Mouse (Mus musculus) fat pad, adult 2 months (tissue): Measurements from ENCODE around the gene Myof.

ENCODE experiments used
- DNase-seq: peaks from one replicate; pipeline ENCODE4 v3.0.0-alpha.2; 2011; ENCODE audit warnings: low read depth, low spot score; ENCODE audit errors: extremely low read depth

Gene Myof

GRCm38 (mm10) chr19:38043281-38043981 lies at the start of gene Myof:
TSS of gene Myof (minus strand) at chr19:38043577.
- no peak for DNase-seq

- no peak for DNase-seq
These were observed 48.2 kb upstream of the Myof start for GRCm38 (mm10) chr19:38091512-38091985.

- no peak for DNase-seq
These were observed 46.0 kb upstream of the Myof start for GRCm38 (mm10) chr19:38089358-38089757.

- peak; percentile 36 for DNase-seq
These were observed 43.7 kb upstream of the Myof start for GRCm38 (mm10) chr19:38086948-38087551.

- DNase-seq, result no peak
These were observed 42.5 kb upstream of the Myof start for GRCm38 (mm10) chr19:38085841-38086240.

GRCm38 (mm10) chr19:38082931-38083525 lies 39.7 kb upstream of the Myof start:
- no peak for DNase-seq

GRCm38 (mm10) chr19:38081361-38081760 lies 38.0 kb upstream of the Myof start:
- no peak for DNase-seq

GRCm38 (mm10) chr19:38077851-38078540 lies 34.6 kb upstream of the Myof start:
- no peak for DNase-seq

GRCm38 (mm10) chr19:38076251-38076650 lies 32.9 kb upstream of the Myof start:
- no peak for DNase-seq

GRCm38 (mm10) chr19:38075051-38075450 lies 31.7 kb upstream of the Myof start:
- no peak for DNase-seq

- no peak for DNase-seq
These were observed 29.8 kb upstream of the Myof start for GRCm38 (mm10) chr19:38073226-38073625.

GRCm38 (mm10) chr19:38064051-38064450 lies 20.7 kb upstream of the Myof start:
- no peak for DNase-seq

GRCm38 (mm10) chr19:38063201-38063600 lies 19.8 kb upstream of the Myof start:
- DNase-seq, result no peak

GRCm38 (mm10) chr19:38056931-38057330 lies 13.6 kb upstream of the Myof start:
- DNase-seq, result no peak

- no peak for DNase-seq
These were observed 12.9 kb upstream of the Myof start for GRCm38 (mm10) chr19:38056276-38056675.

GRCm38 (mm10) chr19:38055798-38056197 lies 12.4 kb upstream of the Myof start:
- DNase-seq, result no peak

GRCm38 (mm10) chr19:38054720-38055192 lies 11.4 kb upstream of the Myof start, which contains the start of gene Cep55:
TSS of gene Cep55 (plus strand) at chr19:38055011.
- DNase-seq, result peak; percentile 71

GRCm38 (mm10) chr19:38054149-38054719 lies 10.9 kb upstream of the Myof start:
- DNase-seq, result no peak

- no peak for DNase-seq
These were observed 10.1 kb upstream of the Myof start for GRCm38 (mm10) chr19:38053227-38054041.

- DNase-seq, result no peak
These were observed 6.3 kb upstream of the Myof start for GRCm38 (mm10) chr19:38049686-38050085.
